Mouse (Mus musculus) heart, adult 2 months (tissue): Measurements from ENCODE around the gene Vmn1r209.
"Not testable (repeated sequence)": the region's sequence is repeated elsewhere in the genome, so short reads cannot be mapped to it uniquely, and the experiment has no call there.

ENCODE experiments used
- CTCF ChIP-seq: fragments of 200-600 bp; IDR thresholded peaks from 2 replicates; pipeline ENCODE4 v1.8.1; 2022; ENCODE audit warnings: antibody characterized with exemption, mild to moderate bottlenecking, moderate library complexity
- EP300 ChIP-seq: fragments of 200-500 bp; IDR thresholded peaks from 2 replicates; pipeline ENCODE4 v1.6.1; 2011; ENCODE audit warnings: low read depth, low read length, control low read depth; ENCODE audit not compliant: insufficient read depth
- POLR2A ChIP-seq: fragments of 200-500 bp; IDR thresholded peaks from 2 replicates; pipeline ENCODE4 v1.6.1; 2011; ENCODE audit warnings: mild to moderate bottlenecking, low read depth, low read length, control low read depth; ENCODE audit not compliant: insufficient read depth

- TF ChIP-seq CTCF, POLR2A, EP300: not testable (repeated sequence)
These were observed 12.1 kb upstream of the Vmn1r209 start for GRCm38 (mm10) chr13:22821601-22822000.
